In genomic region chr15:93596991-93597390, GRCm38 (mm10) we compare ENCODE assay signal across 9 mouse cellular contexts. TPM values are rescaled to one million over a fixed set of nuclear protein-coding genes. Genes with fewer than 3 reads are reported as not detected.
DNase-seq lines count a peak whose midpoint lies in the region; ATAC-seq lines count a peak whose summit lies in the region.
"Had no signal": no experiment of that assay in that cellular context is flagged by ENCODE, and none has a peak within 500 bp of the region (broad histone marks: within the 10 kb centered on the region; RNA-seq: fewer than 3 reads in every experiment).

No protein-coding gene starts in this region.

- no peaks in the 10 kb centered on the region for H3K36me3 ChIP-seq in kidney, embryonic 16.5 days (ENCODE audit: insufficient read depth, low read length)
- no peaks in the 10 kb centered on the region for H3K36me3 ChIP-seq in embryonic facial prominence, embryonic 15.5 days
- H3K36me3 ChIP-seq in hindbrain, embryonic 14.5 days (replicated peaks; ENCODE audit: control insufficient read depth, insufficient read depth), result no peaks in the 10 kb centered on the region
- no peaks in the 10 kb centered on the region for H3K36me3 ChIP-seq in liver, embryonic 15.5 days (replicated peaks)
- H3K36me3 ChIP-seq: G1E had no signal

- 58% methylated on average over 11 of the region's 11 CpGs for WGBS in kidney, embryonic 16.5 days
- WGBS in embryonic facial prominence, embryonic 15.5 days, result 52% methylated on average over 11 of the region's 11 CpGs
- 66% methylated on average over 11 of the region's 11 CpGs for WGBS in hindbrain, embryonic 14.5 days
- 57% methylated on average over 11 of the region's 11 CpGs for WGBS in liver, embryonic 15.5 days (ENCODE audit: insufficient replicate concordance)

- DNase-seq in kidney, postnatal 25 days, result no peak
- DNase-seq in hindbrain, embryonic 14.5 days (ENCODE audit: low spot score), result no peak
- no peak for DNase-seq in yolk sac, embryonic 10.5 days (ENCODE audit: low spot score)
- DNase-seq in layer of hippocampus, postnatal 10 days (ENCODE audit: low spot score in 2 of 2), result no peak
- no peak for DNase-seq in urinary bladder, adult 2 months (ENCODE audit: low spot score)

- no peak overlapping the region; the same call in 1 of the 2 replicates for H3K27ac ChIP-seq in kidney, embryonic 16.5 days (ENCODE audit: low read length)
- H3K27ac ChIP-seq in embryonic facial prominence, embryonic 15.5 days (replicated peaks), result peak overlapping the region; percentile 98
- H3K27ac ChIP-seq in hindbrain, embryonic 14.5 days, result no peak overlapping the region
- no peak overlapping the region for H3K27ac ChIP-seq in liver, embryonic 15.5 days (replicated peaks)

- no peaks in the 10 kb centered on the region for H3K27me3 ChIP-seq in kidney, embryonic 16.5 days (ENCODE audit: insufficient read depth, low read length)
- H3K27me3 ChIP-seq in embryonic facial prominence, embryonic 15.5 days, result no peaks in the 10 kb centered on the region
- no peaks in the 10 kb centered on the region for H3K27me3 ChIP-seq in hindbrain, embryonic 14.5 days (ENCODE audit: control insufficient read depth, insufficient read depth, low read length)
- peaks cover 19% of the 10 kb centered on the region for H3K27me3 ChIP-seq in liver, embryonic 15.5 days

- H3K9me3 ChIP-seq in kidney, embryonic 16.5 days (ENCODE audit: low read length), result no peaks in the 10 kb centered on the region
- H3K9me3 ChIP-seq in embryonic facial prominence, embryonic 15.5 days (replicated peaks), result no peaks in the 10 kb centered on the region
- no peaks in the 10 kb centered on the region for H3K9me3 ChIP-seq in hindbrain, embryonic 14.5 days (ENCODE audit: control insufficient read depth, low read length)
- no peaks in the 10 kb centered on the region for H3K9me3 ChIP-seq in liver, embryonic 15.5 days (replicated peaks)

- peaks cover 29% of the 10 kb centered on the region for H3K4me1 ChIP-seq in kidney, embryonic 16.5 days (ENCODE audit: insufficient read depth, low read length)
- peaks cover 31% of the 10 kb centered on the region for H3K4me1 ChIP-seq in embryonic facial prominence, embryonic 15.5 days
- peaks cover 17% of the 10 kb centered on the region for H3K4me1 ChIP-seq in hindbrain, embryonic 14.5 days (replicated peaks; ENCODE audit: control insufficient read depth, insufficient read depth, low read length)
- peaks cover 45% of the 10 kb centered on the region for H3K4me1 ChIP-seq in liver, embryonic 15.5 days (replicated peaks)

- peak overlapping the region; percentile 90 for H3K4me3 ChIP-seq in kidney, embryonic 16.5 days (ENCODE audit: low read length)
- peak overlapping the region; percentile 95 for H3K4me3 ChIP-seq in embryonic facial prominence, embryonic 15.5 days (replicated peaks)
- H3K4me3 ChIP-seq in hindbrain, embryonic 14.5 days (replicated peaks; ENCODE audit: low read length), result no peak overlapping the region
- no peak overlapping the region for H3K4me3 ChIP-seq in liver, embryonic 15.5 days (replicated peaks)

- H3K9ac ChIP-seq in kidney, embryonic 16.5 days (replicated peaks; ENCODE audit: low read length), result peak overlapping the region; percentile 57
- H3K9ac ChIP-seq in embryonic facial prominence, embryonic 15.5 days, result no peak overlapping the region
- no peak overlapping the region for H3K9ac ChIP-seq in hindbrain, embryonic 14.5 days
- no peak overlapping the region for H3K9ac ChIP-seq in liver, embryonic 15.5 days

- H3K4me2 ChIP-seq in kidney, embryonic 16.5 days (replicated peaks; ENCODE audit: low read depth, low read length), result peak overlapping the region; percentile 89
- peak overlapping the region; percentile 88 for H3K4me2 ChIP-seq in embryonic facial prominence, embryonic 15.5 days (replicated peaks)
- H3K4me2 ChIP-seq in hindbrain, embryonic 14.5 days (replicated peaks), result peak overlapping the region; percentile 66; the same call in 1 of the 2 replicates
- peak overlapping the region; percentile 98; the same call in 1 of the 2 replicates for H3K4me2 ChIP-seq in liver, embryonic 15.5 days

- ATAC-seq in kidney, embryonic 16.5 days (ENCODE audit: low FRiP score, low TSS enrichment), result no peak
- no peak for ATAC-seq in embryonic facial prominence, embryonic 15.5 days (ENCODE audit: insufficient number of reproducible peaks, low FRiP score, low TSS enrichment, low read depth)
- no peak for ATAC-seq in hindbrain, embryonic 14.5 days (ENCODE audit: low FRiP score)
- ATAC-seq in liver, embryonic 15.5 days (ENCODE audit: insufficient read depth), result no peak

RNA-seq across cellular contexts. Expression of gene Prickle1, which starts 1.3 kb away (rescaled TPM):
- polyA plus RNA-seq in kidney, embryonic 16.5 days (2015; fragmentation: Nextera tagmentation; extraction: Ambion mirVana), result 28.5 and 31.3 TPM in 2 replicates
- polyA plus RNA-seq in embryonic facial prominence, embryonic 15.5 days (2015; fragmentation: Nextera tagmentation; extraction: Ambion mirVana), result 40.2 TPM in 2 replicates
- polyA plus RNA-seq in hindbrain, embryonic 14.5 days (2014; fragmentation: Nextera tagmentation; extraction: Ambion mirVana), result 27.2 and 28.8 TPM in 2 replicates
- polyA plus RNA-seq in liver, embryonic 15.5 days (2015; fragmentation: Nextera tagmentation; extraction: Ambion mirVana), result 2.6 and 3.5 TPM in 2 replicates
- 10 to 100 TPM; 40.9 to 42.8 TPM for total RNA-seq in layer of hippocampus, postnatal 10 days (2021)
- polyA plus RNA-seq in urinary bladder, adult 2 months (2012; rRNA removed), result 16.3 and 22.2 TPM in 2 replicates
- polyA plus RNA-seq: G1E had no signal

Comparison
In these comparisons a context has a peak if more than half of its experiments do, and no peak if none do; other contexts are left out.
1. H3K4me3 ChIP-seq: peak in kidney, embryonic 16.5 days (single experiment) and embryonic facial prominence, embryonic 15.5 days (single experiment); none in hindbrain, embryonic 14.5 days (single experiment) and liver, embryonic 15.5 days (single experiment).
2. Peak in every context shown above with its lines, with median percentiles within 50 percentile points of each other: H3K4me2 ChIP-seq.